Mouse (Mus musculus) midbrain, embryonic 12.5 days (tissue): ENCODE results near the gene Srsf3. TPM values are rescaled to one million over a fixed set of nuclear protein-coding genes. Genes with fewer than 3 reads are reported as not detected.

Experiments used
- ATAC-seq: fragments of 200-750 bp; cut with Nextera tagmentation; 2 replicates; pipeline ENCODE4 v1.8.0; 2017; ENCODE audit warnings: low read depth, moderate TSS enrichment, moderate library complexity; ENCODE audit not compliant: low FRiP score
- H3K27ac ChIP-seq: fragments of 300-500 bp; sonication (generic); replicated peaks from 2 replicates; pipeline ENCODE4 v1.5.1; 2016; ENCODE audit warnings: mild to moderate bottlenecking
- H3K27me3 ChIP-seq: fragments of 300-500 bp; sonication (generic); 2 replicates; pipeline ENCODE4 v1.6.1; 2016; ENCODE audit warnings: mild to moderate bottlenecking
- H3K36me3 ChIP-seq: fragments of 300-500 bp; sonication (generic); 2 replicates; pipeline ENCODE4 v1.6.1; 2016
- H3K4me1 ChIP-seq: fragments of 300-500 bp; sonication (generic); 2 replicates; pipeline ENCODE4 v1.6.1; 2016
- H3K4me2 ChIP-seq: fragments of 300-500 bp; sonication (generic); replicated peaks from 2 replicates; pipeline ENCODE4 v1.6.1; 2016; ENCODE audit warnings: mild to moderate bottlenecking, moderate library complexity
- H3K4me3 ChIP-seq: fragments of 300-500 bp; sonication (generic); 2 replicates; pipeline ENCODE4 v1.5.1; 2016; ENCODE audit warnings: mild to moderate bottlenecking
- H3K9ac ChIP-seq: fragments of 300-500 bp; sonication (generic); replicated peaks from 2 replicates; pipeline ENCODE4 v1.6.1; 2016; ENCODE audit warnings: mild to moderate bottlenecking, moderate library complexity
- H3K9me3 ChIP-seq: fragments of 300-500 bp; sonication (generic); 2 replicates; pipeline ENCODE4 v1.6.1; 2016; ENCODE audit warnings: mild to moderate bottlenecking
- WGBS: fragments of 180-500 bp; shearing (Covaris S2); methylation state at CpG from one replicate; pipeline ENCODE4 v1.1.7; 2016; 5-methylcytosine and 5-hydroxymethylcytosine counted together
- polyA plus RNA-seq: library from polyadenylated mRNA; unstranded; fragments of >200 nt; fragmentation: Nextera tagmentation; extraction: Ambion mirVana; gene quantifications from 2 replicates; pipeline ENCODE4 v1.2.1, GENCODE M21; 2016

The Srsf3 gene
- polyA plus RNA-seq, 1 experiment from 2014 or later: 734 TPM

GRCm38 (mm10) chr17:29003740-29004139 is 28.7 kb upstream of the Srsf3 start:
- Histone ChIP-seq H3K4me3 (no peak overlapping the region), H3K36me3 (peaks cover 24% of the 10 kb centered on the region), H3K9ac (no peak overlapping the region), H3K4me1 (peaks cover 24% of the 10 kb centered on the region), H3K4me2 (no peak overlapping the region), H3K27me3 (no peaks in the 10 kb centered on the region), H3K9me3 (no peaks in the 10 kb centered on the region), H3K27ac (no peak overlapping the region)
- ATAC-seq: no peak
- WGBS: 78% methylated on average over 1 of the region's 1 CpGs

- Histone ChIP-seq H3K9me3 (no peaks in the 10 kb centered on the region), H3K36me3 (peaks cover 12% of the 10 kb centered on the region), H3K4me3 (no peak overlapping the region), H3K27ac (no peak overlapping the region), H3K4me2 (peak overlapping the region; percentile 74; the same call in 1 of the 2 replicates), H3K27me3 (no peaks in the 10 kb centered on the region), H3K9ac (no peak overlapping the region), H3K4me1 (peaks cover 24% of the 10 kb centered on the region)
- no peak for ATAC-seq
- WGBS: 92% methylated on average over 3 of the region's 3 CpGs
Observed at GRCm38 (mm10) chr17:29005002-29005401, 27.4 kb upstream of the Srsf3 start.

- no peaks in the 10 kb centered on the region for H3K36me3 ChIP-seq
- H3K9me3 ChIP-seq: no peaks in the 10 kb centered on the region
- H3K4me2 ChIP-seq: peak overlapping the region; percentile 74
- whole genome bisulfite sequencing: 8% methylated on average over 7 of the region's 7 CpGs
- H3K4me1 ChIP-seq: peaks cover 24% of the 10 kb centered on the region
- H3K4me3 ChIP-seq: peak overlapping the region; percentile 85
- H3K9ac ChIP-seq: peak overlapping the region; percentile 96
- peak overlapping the region; percentile 94; the same call in 1 of the 2 replicates for H3K27ac ChIP-seq
- no peaks in the 10 kb centered on the region for H3K27me3 ChIP-seq
- ATAC-seq: no peak
Observed at GRCm38 (mm10) chr17:29006812-29007211, 25.6 kb upstream of the Srsf3 start.

GRCm38 (mm10) chr17:29007243-29007640 is 25.2 kb upstream of the Srsf3 start:
- H3K9me3 ChIP-seq: no peaks in the 10 kb centered on the region
- H3K4me3 ChIP-seq: peak overlapping the region; percentile 85
- no peak; the same call in 1 of the 2 replicates for ATAC-seq
- H3K27ac ChIP-seq: peak overlapping the region; percentile 94
- H3K36me3 ChIP-seq: no peaks in the 10 kb centered on the region
- H3K27me3 ChIP-seq: no peaks in the 10 kb centered on the region
- H3K4me2 ChIP-seq: peak overlapping the region; percentile 74
- H3K9ac ChIP-seq: peak overlapping the region; percentile 96
- under 1% methylated on average over 19 of the region's 19 CpGs for WGBS
- peaks cover 24% of the 10 kb centered on the region for H3K4me1 ChIP-seq

- H3K27me3 ChIP-seq: no peaks in the 10 kb centered on the region
- WGBS: under 1% methylated on average over 62 of the region's 65 CpGs
- ATAC-seq: peak; percentile 95
Observed at GRCm38 (mm10) chr17:29007641-29008325, 24.6 kb upstream of the Srsf3 start, which contains the start of gene Stk38. Stk38 (minus strand) TSS chr17:29007995.

GRCm38 (mm10) chr17:29008326-29008650 is 24.1 kb upstream of the Srsf3 start:
- Histone ChIP-seq H3K4me3 (peak overlapping the region; percentile 85), H3K9ac (peak overlapping the region; percentile 96; the same call in 1 of the 2 replicates), H3K36me3 (no peaks in the 10 kb centered on the region), H3K4me1 (peaks cover 24% of the 10 kb centered on the region), H3K27ac (peak overlapping the region; percentile 94), H3K4me2 (peak overlapping the region; percentile 74), H3K27me3 (no peaks in the 10 kb centered on the region), H3K9me3 (no peaks in the 10 kb centered on the region)
- no peak for ATAC-seq
- WGBS: 8% methylated on average over 8 of the region's 8 CpGs

More at GRCm38 (mm10) chr17:29007641-29008325, 24.6 kb upstream of the Srsf3 start, which contains the start of gene Stk38:
- H3K36me3 ChIP-seq: no peaks in the 10 kb centered on the region
- H3K4me3 ChIP-seq: peak within 1 kb of the TSS; percentile 85
- H3K4me1 ChIP-seq: peaks cover 24% of the 10 kb centered on the region
- H3K27ac ChIP-seq: peak within 1 kb of the TSS; percentile 94
- H3K4me2 ChIP-seq: peak within 1 kb of the TSS; percentile 74
- peak within 1 kb of the TSS; percentile 96 for H3K9ac ChIP-seq
- no peaks in the 10 kb centered on the region for H3K9me3 ChIP-seq

- Histone ChIP-seq H3K27ac (no peak overlapping the region), H3K4me1 (peaks cover 24% of the 10 kb centered on the region), H3K27me3 (no peaks in the 10 kb centered on the region), H3K36me3 (no peaks in the 10 kb centered on the region), H3K9me3 (no peaks in the 10 kb centered on the region), H3K4me2 (no peak overlapping the region), H3K9ac (no peak overlapping the region), H3K4me3 (no peak overlapping the region)
- no peak for ATAC-seq
- WGBS: 92% methylated on average over 4 of the region's 4 CpGs
Observed at GRCm38 (mm10) chr17:29009181-29009580, 23.2 kb upstream of the Srsf3 start.

GRCm38 (mm10) chr17:29014235-29014634 is 18.2 kb upstream of the Srsf3 start:
- Histone ChIP-seq H3K27ac (no peak overlapping the region), H3K4me2 (no peak overlapping the region)
- no peak for ATAC-seq

GRCm38 (mm10) chr17:29015638-29016037 is 16.8 kb upstream of the Srsf3 start:
- Histone ChIP-seq H3K27ac (no peak overlapping the region), H3K4me1 (no peaks in the 10 kb centered on the region), H3K9me3 (no peaks in the 10 kb centered on the region), H3K9ac (no peak overlapping the region), H3K36me3 (no peaks in the 10 kb centered on the region), H3K4me3 (no peak overlapping the region), H3K27me3 (no peaks in the 10 kb centered on the region), H3K4me2 (no peak overlapping the region)
- ATAC-seq: no peak
- 21% methylated on average over 2 of the region's 2 CpGs for WGBS

More at GRCm38 (mm10) chr17:29014235-29014634, 18.2 kb upstream of the Srsf3 start:
- H3K36me3 ChIP-seq: no peaks in the 10 kb centered on the region
- no peak overlapping the region for H3K9ac ChIP-seq
- no peaks in the 10 kb centered on the region for H3K4me1 ChIP-seq
- H3K9me3 ChIP-seq: no peaks in the 10 kb centered on the region
- H3K4me3 ChIP-seq: no peak overlapping the region
- H3K27me3 ChIP-seq: no peaks in the 10 kb centered on the region

GRCm38 (mm10) chr17:29016705-29017104 is 15.7 kb upstream of the Srsf3 start:
- Histone ChIP-seq H3K36me3 (no peaks in the 10 kb centered on the region), H3K27me3 (no peaks in the 10 kb centered on the region), H3K4me1 (no peaks in the 10 kb centered on the region), H3K4me3 (no peak overlapping the region), H3K27ac (no peak overlapping the region), H3K9me3 (no peaks in the 10 kb centered on the region), H3K9ac (no peak overlapping the region), H3K4me2 (no peak overlapping the region)
- 91% methylated on average over 4 of the region's 4 CpGs for WGBS
- no peak for ATAC-seq

- Histone ChIP-seq H3K4me2 (no peak overlapping the region), H3K4me1 (no peaks in the 10 kb centered on the region), H3K4me3 (no peak overlapping the region), H3K27me3 (no peaks in the 10 kb centered on the region), H3K36me3 (no peaks in the 10 kb centered on the region), H3K9me3 (no peaks in the 10 kb centered on the region), H3K27ac (no peak overlapping the region), H3K9ac (no peak overlapping the region)
- 54% methylated on average over 11 of the region's 11 CpGs for WGBS
- no peak for ATAC-seq
Observed at GRCm38 (mm10) chr17:29018292-29018984, 14.0 kb upstream of the Srsf3 start.

- 76% methylated on average over 7 of the region's 7 CpGs for WGBS
- H3K27me3 ChIP-seq: peaks cover 4% of the 10 kb centered on the region; the same call in 1 of the 2 replicates
- H3K27ac ChIP-seq: no peak overlapping the region
- no peaks in the 10 kb centered on the region for H3K4me1 ChIP-seq
- no peak overlapping the region for H3K4me2 ChIP-seq
- no peaks in the 10 kb centered on the region for H3K9me3 ChIP-seq
- H3K9ac ChIP-seq: no peak overlapping the region
- no peak overlapping the region for H3K4me3 ChIP-seq
- ATAC-seq: no peak
- H3K36me3 ChIP-seq: no peaks in the 10 kb centered on the region
Observed at GRCm38 (mm10) chr17:29019391-29019790, 13.0 kb upstream of the Srsf3 start.
